Mouse (Mus musculus): ENCODE results near the gene Bbs9. TPM values are rescaled to one million over a fixed set of nuclear protein-coding genes. Genes with fewer than 3 reads are reported as not detected.

The Bbs9 gene
- polyA plus RNA-seq, 1 experiment from 2014 or later: 5.8 TPM

DNA sequence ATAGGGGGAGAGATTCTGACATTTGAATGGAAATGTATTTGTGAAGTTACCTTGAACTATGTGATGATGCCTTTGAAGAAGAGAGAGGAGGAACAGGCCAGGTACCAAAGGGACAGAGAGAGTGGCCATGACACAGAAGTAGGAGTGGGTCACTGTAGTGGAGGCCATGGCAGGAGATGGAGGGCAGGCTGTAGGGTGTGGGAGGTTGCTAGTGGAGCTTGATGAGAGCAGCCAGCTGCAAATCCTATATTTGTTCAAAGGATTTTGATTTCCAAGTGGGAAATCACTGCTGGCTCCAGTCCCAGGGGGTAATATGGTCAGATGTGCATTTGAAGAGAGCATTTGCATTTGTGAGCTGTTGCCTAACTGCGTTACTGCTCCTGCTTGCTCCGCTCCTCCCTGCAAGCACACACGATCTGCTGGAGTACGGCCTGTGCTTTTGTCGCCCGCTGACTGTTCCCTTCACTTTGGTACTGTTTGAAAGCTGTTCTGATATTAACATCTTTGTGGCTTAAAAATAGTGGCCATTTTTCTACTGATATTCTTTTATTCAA lies 137.8 kb downstream of the Bbs9 start:
- DNase-seq (ENCODE audit: low spot score): no peak

DNA sequence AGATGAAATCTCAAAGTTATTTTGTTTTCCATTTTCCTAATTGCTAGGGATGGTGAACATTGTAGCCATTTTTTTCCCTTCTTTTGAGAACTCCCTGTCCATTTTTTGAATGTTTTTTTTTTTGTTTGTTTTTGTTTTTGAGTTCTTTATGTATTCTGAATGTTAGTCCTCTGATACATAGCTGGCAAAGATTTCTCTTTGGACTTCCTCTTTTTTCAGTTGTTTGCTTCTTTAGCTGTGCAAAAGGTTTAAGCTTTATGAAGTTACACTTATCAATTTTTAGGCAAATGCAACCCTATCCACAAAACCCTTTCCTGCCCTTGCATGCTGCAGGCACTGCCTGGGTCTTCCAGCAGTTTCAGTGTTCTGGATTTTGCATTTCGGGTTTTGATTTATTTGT lies 143.7 kb downstream of the Bbs9 start:
- 88% methylated on average over 1 of the region's 1 CpGs for WGBS
- no peaks in the 10 kb centered on the region for H3K36me3 ChIP-seq (ENCODE audit: control insufficient read depth, insufficient read depth, low read length)
- H3K27ac ChIP-seq (replicated peaks): no peak overlapping the region
- TF ChIP-seq EP300 (optimal IDR thresholded peaks at IDR 0.05) (no peak), CTCF (IDR thresholded peaks at IDR 0.05; ENCODE audit: low read depth) (no peak)
- DNase-seq (ENCODE audit: low spot score): no peak
- H3K9ac ChIP-seq (ENCODE audit: low read length): no peak overlapping the region
- no peak overlapping the region for H3K4me3 ChIP-seq (ENCODE audit: low read depth, low read length)
- no peaks in the 10 kb centered on the region for H3K4me1 ChIP-seq (replicated peaks; ENCODE audit: control insufficient read depth, insufficient read depth)
- H3K27me3 ChIP-seq (ENCODE audit: control insufficient read depth, insufficient read depth, low read length): no peaks in the 10 kb centered on the region
- no peaks in the 10 kb centered on the region for H3K9me3 ChIP-seq (ENCODE audit: control insufficient read depth, low read length)
- no peak for ATAC-seq (ENCODE audit: low FRiP score, low TSS enrichment)
- H3K4me2 ChIP-seq (replicated peaks; ENCODE audit: low read depth): no peak overlapping the region

More for the DNA sequence above, 137.8 kb downstream of the Bbs9 start:
- 62% methylated on average over 6 of the region's 6 CpGs for WGBS
- TF ChIP-seq EP300 (optimal IDR thresholded peaks at IDR 0.05) (no peak), CTCF (IDR thresholded peaks at IDR 0.05; ENCODE audit: low read depth) (no peak)
- Histone ChIP-seq H3K4me2 (replicated peaks; ENCODE audit: low read depth) (no peak overlapping the region), H3K27me3 (ENCODE audit: control insufficient read depth, insufficient read depth, low read length) (no peaks in the 10 kb centered on the region), H3K4me3 (ENCODE audit: low read depth, low read length) (no peak overlapping the region), H3K9ac (ENCODE audit: low read length) (no peak overlapping the region), H3K36me3 (ENCODE audit: control insufficient read depth, insufficient read depth, low read length) (no peaks in the 10 kb centered on the region), H3K4me1 (replicated peaks; ENCODE audit: control insufficient read depth, insufficient read depth) (no peaks in the 10 kb centered on the region), H3K27ac (replicated peaks) (no peak overlapping the region), H3K9me3 (ENCODE audit: control insufficient read depth, low read length) (no peaks in the 10 kb centered on the region)
- no peak for ATAC-seq (ENCODE audit: low FRiP score, low TSS enrichment)

DNA sequence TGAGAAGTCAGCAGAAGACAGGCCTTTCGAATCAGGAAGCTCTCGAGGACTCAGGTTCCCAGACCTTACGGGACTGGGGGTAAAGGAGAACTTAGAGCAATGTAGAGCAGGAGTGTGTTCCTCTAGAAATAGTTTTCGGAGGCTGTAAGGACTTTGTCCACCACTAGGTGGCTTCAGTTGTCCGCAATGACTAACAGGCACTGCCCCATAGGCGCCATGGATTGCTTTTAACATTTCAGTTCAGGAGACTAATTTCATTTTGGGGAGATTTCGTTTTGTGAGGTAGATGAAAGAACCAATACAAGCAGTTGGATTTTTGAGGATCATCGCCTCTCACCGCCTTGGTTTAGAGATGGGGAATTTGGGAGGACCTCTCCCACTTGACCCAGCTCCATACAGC lies 149.5 kb downstream of the Bbs9 start:
- Histone ChIP-seq H3K36me3 (ENCODE audit: control insufficient read depth, insufficient read depth, low read length) (no peaks in the 10 kb centered on the region), H3K4me1 (replicated peaks; ENCODE audit: control insufficient read depth, insufficient read depth) (no peaks in the 10 kb centered on the region), H3K4me3 (ENCODE audit: low read depth, low read length) (no peak overlapping the region), H3K27ac (replicated peaks) (no peak overlapping the region), H3K4me2 (replicated peaks; ENCODE audit: low read depth) (no peak overlapping the region), H3K9ac (ENCODE audit: low read length) (no peak overlapping the region), H3K27me3 (ENCODE audit: control insufficient read depth, insufficient read depth, low read length) (no peaks in the 10 kb centered on the region), H3K9me3 (ENCODE audit: control insufficient read depth, low read length) (no peaks in the 10 kb centered on the region)
- DNase-seq (ENCODE audit: low spot score) (peak; percentile 20), ATAC-seq (ENCODE audit: low FRiP score, low TSS enrichment) (no peak)
- 53% methylated on average over 9 of the region's 9 CpGs for WGBS
- TF ChIP-seq CTCF (IDR thresholded peaks at IDR 0.05; ENCODE audit: low read depth) (peak; percentile 78), EP300 (optimal IDR thresholded peaks at IDR 0.05) (no peak)

DNA sequence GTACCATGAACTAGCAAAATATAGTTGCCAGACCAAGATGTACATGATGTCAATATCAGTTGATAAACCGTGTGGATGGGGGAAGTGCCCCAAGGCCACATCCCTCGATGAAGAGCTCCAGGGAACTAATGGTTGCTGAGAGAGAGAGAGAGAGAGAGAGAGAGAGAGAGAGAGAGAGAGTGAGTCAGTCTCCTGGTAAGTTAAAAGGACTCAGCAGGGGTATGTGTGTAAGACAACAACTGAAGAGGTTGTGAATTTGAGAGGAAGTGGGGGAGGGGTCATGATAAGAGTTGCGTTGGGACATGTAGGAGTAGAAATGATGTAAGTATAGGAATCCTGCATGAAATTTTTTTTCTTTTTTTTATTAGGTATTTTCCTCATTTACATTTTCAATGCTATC lies 150.5 kb downstream of the Bbs9 start:
- DNase-seq (ENCODE audit: low spot score): no peak
- Histone ChIP-seq H3K4me1 (replicated peaks; ENCODE audit: control insufficient read depth, insufficient read depth) (no peaks in the 10 kb centered on the region), H3K27ac (replicated peaks) (no peak overlapping the region), H3K36me3 (ENCODE audit: control insufficient read depth, insufficient read depth, low read length) (no peaks in the 10 kb centered on the region), H3K4me3 (ENCODE audit: low read depth, low read length) (no peak overlapping the region), H3K9ac (ENCODE audit: low read length) (no peak overlapping the region), H3K4me2 (replicated peaks; ENCODE audit: low read depth) (no peak overlapping the region), H3K9me3 (ENCODE audit: control insufficient read depth, low read length) (no peaks in the 10 kb centered on the region), H3K27me3 (ENCODE audit: control insufficient read depth, insufficient read depth, low read length) (no peaks in the 10 kb centered on the region)
- TF ChIP-seq EP300 (optimal IDR thresholded peaks at IDR 0.05): no peak
- TF ChIP-seq CTCF (IDR thresholded peaks at IDR 0.05; ENCODE audit: low read depth): no peak
- 84% methylated on average over 3 of the region's 3 CpGs for WGBS
- no peak for ATAC-seq (ENCODE audit: low FRiP score, low TSS enrichment)

DNA sequence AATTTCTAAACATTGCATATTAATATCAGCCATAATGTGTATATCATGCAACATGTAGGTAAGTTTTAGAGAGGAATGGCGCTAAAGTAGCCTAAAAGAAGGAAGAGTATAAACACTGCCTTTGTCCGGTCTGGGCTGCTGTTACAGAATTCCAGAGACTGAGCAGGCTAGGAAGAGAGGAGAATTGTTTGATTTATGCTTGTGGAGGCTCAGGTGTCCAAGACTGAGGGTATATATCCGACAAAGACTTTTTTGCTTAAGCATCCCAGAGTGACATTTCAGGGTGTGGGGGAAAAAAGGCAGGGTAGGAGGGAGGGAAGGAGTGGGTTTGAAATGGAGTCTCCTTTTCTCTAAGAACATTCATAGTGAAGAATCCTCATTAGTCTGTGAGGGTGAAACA lies 152.4 kb downstream of the Bbs9 start:
- 59% methylated on average over 3 of the region's 3 CpGs for WGBS
- H3K36me3 ChIP-seq (ENCODE audit: control insufficient read depth, insufficient read depth, low read length): no peaks in the 10 kb centered on the region
- H3K4me1 ChIP-seq (replicated peaks; ENCODE audit: control insufficient read depth, insufficient read depth): no peaks in the 10 kb centered on the region
- H3K4me2 ChIP-seq (replicated peaks; ENCODE audit: low read depth): no peak overlapping the region
- no peak for TF ChIP-seq CTCF (IDR thresholded peaks at IDR 0.05; ENCODE audit: low read depth)
- TF ChIP-seq EP300 (optimal IDR thresholded peaks at IDR 0.05): no peak
- no peak overlapping the region for H3K4me3 ChIP-seq (ENCODE audit: low read depth, low read length)
- H3K27ac ChIP-seq (replicated peaks): no peak overlapping the region
- H3K27me3 ChIP-seq (ENCODE audit: control insufficient read depth, insufficient read depth, low read length): no peaks in the 10 kb centered on the region
- no peaks in the 10 kb centered on the region for H3K9me3 ChIP-seq (ENCODE audit: control insufficient read depth, low read length)
- no peak for ATAC-seq (ENCODE audit: low FRiP score, low TSS enrichment)
- H3K9ac ChIP-seq (ENCODE audit: low read length): no peak overlapping the region
- no peak for DNase-seq (ENCODE audit: low spot score)

DNA sequence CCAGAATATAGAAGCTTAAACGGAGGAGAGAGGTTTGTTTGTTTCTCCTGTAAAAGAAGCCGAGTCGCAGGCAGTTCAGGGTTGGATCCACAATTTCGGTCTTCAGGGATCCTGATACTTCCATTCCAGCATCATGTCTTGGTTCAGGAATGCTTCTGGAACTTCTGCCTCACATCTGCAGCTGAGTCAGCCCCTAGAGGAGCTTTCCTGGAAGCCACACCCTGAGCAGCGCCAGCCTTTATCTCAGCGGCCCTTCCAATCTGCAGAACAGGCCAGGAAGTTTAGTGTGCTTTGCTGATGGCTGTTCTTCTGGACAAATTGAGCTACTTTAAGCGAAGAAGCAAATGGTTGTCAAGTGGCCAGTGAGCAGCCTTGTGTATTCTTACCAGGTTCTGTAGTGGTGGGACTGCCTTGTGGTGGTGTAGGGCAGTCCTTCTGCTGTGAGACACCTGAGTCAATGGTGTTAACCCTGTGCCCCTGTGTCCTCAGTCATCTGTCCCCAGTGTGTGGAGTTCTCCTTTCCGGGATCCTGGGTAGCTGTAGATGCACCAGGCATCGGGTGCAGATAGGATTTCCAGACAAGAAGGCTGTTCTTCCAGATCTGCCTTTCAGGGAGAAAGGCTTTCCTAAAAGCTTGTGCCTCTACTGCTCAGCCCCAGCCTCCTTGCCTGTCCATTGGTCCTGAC lies 157.4 kb downstream of the Bbs9 start:
- DNase-seq (ENCODE audit: low spot score) (no peak), ATAC-seq (ENCODE audit: low FRiP score, low TSS enrichment) (no peak)
- no peak overlapping the region for H3K27ac ChIP-seq (replicated peaks)
- H3K27me3 ChIP-seq (ENCODE audit: control insufficient read depth, insufficient read depth, low read length): no peaks in the 10 kb centered on the region
- 80% methylated on average over 9 of the region's 9 CpGs for WGBS
- TF ChIP-seq CTCF (IDR thresholded peaks at IDR 0.05; ENCODE audit: low read depth): no peak
- no peak for TF ChIP-seq EP300 (optimal IDR thresholded peaks at IDR 0.05)
- H3K36me3 ChIP-seq (ENCODE audit: control insufficient read depth, insufficient read depth, low read length): no peaks in the 10 kb centered on the region
- H3K4me2 ChIP-seq (replicated peaks; ENCODE audit: low read depth): no peak overlapping the region
- H3K4me1 ChIP-seq (replicated peaks; ENCODE audit: control insufficient read depth, insufficient read depth): no peaks in the 10 kb centered on the region
- H3K4me3 ChIP-seq (ENCODE audit: low read depth, low read length): no peak overlapping the region
- H3K9ac ChIP-seq (ENCODE audit: low read length): no peak overlapping the region
- H3K9me3 ChIP-seq (ENCODE audit: control insufficient read depth, low read length): no peaks in the 10 kb centered on the region
